Mouse (Mus musculus): Measurements from ENCODE around the gene Oser1.
A peak's percentile ranks its signal among the peaks of the same experiment; 100 is the strongest.

- no peak for TF ChIP-seq CTCF (IDR thresholded peaks at IDR 0.05; ENCODE audit: insufficient read depth, low read depth, low read length)
- peak; percentile 83 for TF ChIP-seq POLR2A (IDR thresholded peaks at IDR 0.05; ENCODE audit: insufficient read depth, low read depth, low read length)
Measured at GRCm38 (mm10) chr2:163419346-163420045, 5.0 kb downstream of the Oser1 start.

Data from olfactory bulb, adult 2 months (tissue).